Mouse (Mus musculus) lung, postnatal 0 days (tissue): ENCODE results near the gene Rpl11.

Experiments
- CTCF ChIP-seq: IDR thresholded peaks from 2 replicates; pipeline ENCODE4 v1.5.1; 2016; ENCODE audit warnings: antibody characterized with exemption, mild to moderate bottlenecking
- EP300 ChIP-seq: IDR thresholded peaks from 2 replicates; pipeline ENCODE4 v1.6.1; 2016; ENCODE audit warnings: antibody characterized with exemption, mild to moderate bottlenecking, control low read depth

GRCm38 (mm10) chr4:136010586-136010985 lies 42.6 kb downstream of the Rpl11 start:
- 0 out of 2 replicates have a peak, but pooled peaks have one; percentile 6 for TF ChIP-seq CTCF
- no peak for TF ChIP-seq EP300
